Mouse (Mus musculus) kidney, adult 2 months (tissue): ENCODE data around the gene Gm10553.
"Not testable (repeated sequence)": the region's sequence is repeated elsewhere in the genome, so short reads cannot be mapped to it uniquely, and the experiment has no call there.

Experiments
- CTCF ChIP-seq: fragments of 200-500 bp; conservative IDR thresholded peaks from 2 replicates; pipeline ENCODE4 v1.5.1; 2011; ENCODE audit warnings: low read depth, mild to moderate bottlenecking, control low read depth, low read length, moderate library complexity, mixed read lengths; ENCODE audit not compliant: insufficient read depth, insufficient read length
- POLR2A ChIP-seq: fragments of 200-500 bp; IDR thresholded peaks from one replicate; pipeline ENCODE4 v1.6.1; 2011; ENCODE audit warnings: low read depth, low read length, control low read depth

GRCm38 (mm10) chr1:85117537-85117936 is 17.6 kb downstream of the Gm10553 start:
- not testable (repeated sequence) for TF ChIP-seq CTCF, POLR2A
